Mouse (Mus musculus) liver, postnatal 0 days (tissue): ENCODE results near the gene Zar1l.

Experiments
- CTCF ChIP-seq: sonication (generic); IDR thresholded peaks from 2 replicates; pipeline ENCODE4 v1.5.1; 2016; ENCODE audit warnings: antibody characterized with exemption, low read depth
- EP300 ChIP-seq: IDR thresholded peaks from 2 replicates; pipeline ENCODE4 v1.6.1; 2016; ENCODE audit warnings: antibody characterized with exemption, low read depth, mild to moderate bottlenecking

DNA sequence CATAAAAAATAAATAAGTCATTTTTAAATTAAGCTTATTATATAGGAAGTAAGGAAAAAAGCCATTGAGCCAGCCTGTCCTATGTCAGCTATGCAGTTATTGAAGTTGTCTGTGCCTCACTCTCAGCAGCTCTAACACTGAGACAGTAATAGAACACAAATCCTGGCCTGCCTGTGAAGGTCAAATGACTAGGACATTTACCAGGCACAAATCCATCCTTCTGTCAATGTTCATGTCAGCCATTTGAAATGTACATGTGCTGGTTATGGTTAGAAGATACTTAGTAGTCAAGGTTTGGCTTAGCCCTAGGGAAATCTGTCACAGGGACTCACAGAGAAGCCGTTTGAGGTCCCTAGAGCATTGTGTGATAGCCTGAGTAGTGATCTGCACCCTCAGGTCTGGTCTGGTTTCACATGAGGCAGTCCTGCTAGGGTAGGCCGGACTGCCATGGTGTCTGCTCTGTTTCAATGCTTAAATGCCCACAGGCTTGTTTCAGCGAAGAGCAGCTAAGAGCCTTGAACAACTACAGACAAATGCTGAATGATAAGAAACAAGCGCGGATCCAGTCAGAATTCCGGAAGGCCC, 41.6 kb upstream of the Zar1l start:
- TF ChIP-seq EP300 (no peak), CTCF (no peak)
